Mouse (Mus musculus) erythroblast, embryonic 14.5 days (primary cell): Measurements from ENCODE around the gene Gm9008. TPM values are rescaled to one million over a fixed set of nuclear protein-coding genes. Genes with fewer than 3 reads are reported as not detected.
"Not testable (repeated sequence)": the region's sequence is repeated elsewhere in the genome, so short reads cannot be mapped to it uniquely, and the experiment has no call there.

ENCODE experiments used
- H3K27me3 ChIP-seq: 2 replicates; pipeline ENCODE4 v1.6.1; 2012; ENCODE audit warnings: inconsistent platforms; ENCODE audit not compliant: control insufficient read depth
- H3K36me3 ChIP-seq: 2 replicates; pipeline ENCODE4 v1.6.1; 2012; ENCODE audit warnings: mild to moderate bottlenecking, inconsistent platforms; ENCODE audit not compliant: control insufficient read depth
- H3K4me1 ChIP-seq: 2 replicates; pipeline ENCODE4 v1.6.1; 2012; ENCODE audit warnings: inconsistent platforms; ENCODE audit not compliant: control insufficient read depth
- H3K4me3 ChIP-seq: replicated peaks from 2 replicates; pipeline ENCODE3; 2012; ENCODE audit warnings: moderate library complexity, mild to moderate bottlenecking, inconsistent platforms
- H3K9me3 ChIP-seq: 2 replicates; pipeline ENCODE4 v1.6.1; 2012; ENCODE audit warnings: low read length, inconsistent platforms, mixed read lengths; ENCODE audit not compliant: control insufficient read depth
- GATA1 ChIP-seq: IDR thresholded peaks from 2 replicates; pipeline ENCODE4 v1.6.1; 2012; ENCODE audit warnings: low read length, inconsistent platforms, mixed read lengths
- TAL1 ChIP-seq: IDR thresholded peaks from 3 replicates; pipeline ENCODE4 v1.6.1; 2012; ENCODE audit warnings: low read length, inconsistent platforms, mixed read lengths
- polyA plus RNA-seq: library from polyadenylated mRNA; stranded (reverse); fragments of >175 nt; gene quantifications from 2 replicates; pipeline ENCODE4 v1.2.3, GENCODE M21; 2012

Gene Gm9008
- polyA plus RNA-seq, result 0.51 and 1.9 TPM in 2 replicates

DNA sequence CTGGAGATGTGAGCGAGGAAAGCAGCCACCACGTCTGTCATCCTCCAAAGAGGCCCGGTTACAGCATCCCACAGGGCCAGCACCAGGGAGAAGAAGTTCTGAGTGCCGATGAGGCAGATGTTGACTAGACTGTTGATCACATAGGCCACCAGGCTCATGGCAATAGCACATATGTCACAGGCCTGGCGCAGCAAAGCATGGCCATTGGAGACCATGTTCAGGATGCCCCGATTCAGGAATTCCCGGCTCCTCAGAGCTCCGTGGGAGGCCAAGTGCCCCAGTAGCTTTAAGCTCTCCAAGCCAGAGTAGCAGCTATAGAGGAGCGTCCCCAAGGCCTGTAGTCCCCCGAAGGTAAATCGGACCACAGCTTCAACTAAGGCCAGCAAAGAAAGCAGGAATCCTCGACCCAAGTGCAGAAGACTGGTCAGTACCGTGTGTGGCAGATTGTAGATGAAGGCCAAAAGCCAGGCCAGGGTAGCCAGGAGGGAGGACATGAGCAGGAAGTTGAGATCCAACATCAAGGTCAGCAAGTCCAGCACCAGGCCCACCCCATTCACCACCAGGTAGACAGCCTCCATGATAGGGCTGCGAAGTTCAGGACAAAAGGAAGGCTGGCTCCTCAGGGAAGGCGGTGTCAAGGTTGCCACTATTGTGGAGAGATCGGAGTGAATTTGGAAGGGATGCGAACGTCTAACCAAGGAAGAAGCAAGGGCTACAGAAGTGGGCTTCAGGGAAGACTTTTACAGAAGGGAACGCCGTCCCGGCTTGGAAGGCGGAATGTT lies at the start of gene Gm9008:
Gene Gm9008, minus strand, starts transcription at position 731 of the 782 bp plus-strand sequence.
- H3K27me3 ChIP-seq, H3K4me1 ChIP-seq, H3K4me3 ChIP-seq, H3K36me3 ChIP-seq: not testable (repeated sequence)
- H3K9me3 ChIP-seq, result peaks cover 13% of the 10 kb centered on the region

DNA sequence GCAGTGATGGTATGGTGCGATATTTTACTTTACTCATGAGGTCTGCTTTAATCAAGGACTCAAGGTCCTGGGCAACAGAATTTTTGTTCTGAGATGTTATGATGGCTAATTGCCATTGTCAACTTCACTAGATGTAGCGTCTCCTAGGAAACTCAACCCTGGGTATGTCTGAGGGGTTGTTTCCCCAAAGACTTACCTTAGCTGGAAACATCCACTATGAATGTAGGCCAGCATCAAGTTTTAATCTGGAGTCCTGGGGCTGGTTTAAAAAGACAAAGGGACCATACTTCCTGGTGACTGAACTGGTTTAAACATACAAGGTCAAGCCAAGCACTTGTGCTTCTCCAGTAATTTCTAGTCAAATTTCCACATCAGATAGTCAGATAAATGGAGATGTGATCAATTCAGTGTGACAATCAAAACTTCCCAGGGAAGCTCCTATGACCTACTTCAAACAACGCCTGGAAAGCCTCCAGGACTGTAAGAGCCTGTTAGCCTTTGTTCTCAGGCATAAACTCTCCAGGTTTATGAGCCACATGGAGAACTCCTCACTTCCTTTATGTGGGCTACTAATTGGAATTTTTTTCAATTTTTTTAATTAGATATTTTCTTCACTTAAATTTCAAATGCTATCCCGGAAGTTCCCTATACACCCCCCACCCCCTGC lies 24.5 kb upstream of the Gm9008 start:
- H3K27me3 ChIP-seq, result no peaks in the 10 kb centered on the region
- no peaks in the 10 kb centered on the region for H3K36me3 ChIP-seq
- no peak overlapping the region for H3K4me3 ChIP-seq
- TF ChIP-seq TAL1, result no peak
- TF ChIP-seq GATA1, result no peak
- H3K9me3 ChIP-seq, result no peaks in the 10 kb centered on the region; the same call in 1 of the 2 replicates
- no peaks in the 10 kb centered on the region for H3K4me1 ChIP-seq

DNA sequence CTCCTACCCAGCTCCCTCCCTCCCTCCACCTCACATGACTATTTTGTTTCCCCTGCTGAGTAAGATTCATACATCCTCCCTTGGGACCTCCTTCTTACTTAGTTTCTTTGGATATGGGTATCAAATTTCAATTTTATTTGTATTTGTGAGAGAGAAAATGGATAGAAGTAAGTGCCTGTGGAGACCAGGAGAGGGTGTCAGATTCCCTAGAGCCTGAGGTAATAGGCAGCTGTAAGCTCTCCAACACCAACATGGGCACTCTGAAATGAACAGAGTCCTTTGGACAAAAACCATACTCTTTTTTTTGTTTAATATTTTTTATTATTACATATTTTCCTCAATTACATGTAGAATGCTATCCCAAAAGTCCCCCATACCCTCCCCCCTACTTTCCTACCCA lies 12.6 kb upstream of the Gm9008 start:
- no peaks in the 10 kb centered on the region for H3K27me3 ChIP-seq
- H3K36me3 ChIP-seq, result no peaks in the 10 kb centered on the region
- H3K4me3 ChIP-seq, result no peak overlapping the region
- TF ChIP-seq TAL1, result no peak
- no peak for TF ChIP-seq GATA1
- no peaks in the 10 kb centered on the region for H3K4me1 ChIP-seq
- H3K9me3 ChIP-seq, result no peaks in the 10 kb centered on the region

DNA sequence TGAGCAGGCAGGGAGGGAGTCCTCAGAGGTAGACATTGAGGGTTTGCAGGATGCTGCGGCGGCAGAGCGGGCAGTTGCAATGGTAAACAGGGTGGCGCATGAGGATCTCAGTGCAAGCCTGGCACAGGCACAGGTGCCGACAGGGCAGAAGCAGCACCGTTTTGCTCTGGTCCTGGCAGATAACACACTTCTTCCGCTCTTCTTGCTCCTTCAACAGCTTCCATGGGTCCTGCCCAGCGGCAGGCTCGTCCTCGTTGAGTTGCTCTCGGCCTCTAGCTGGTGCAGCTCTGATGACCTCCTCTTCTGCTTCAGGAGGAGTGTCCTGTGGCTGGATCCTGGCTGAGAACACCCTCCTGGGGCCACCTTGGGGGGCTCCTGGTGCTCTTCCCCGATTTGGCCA lies 1.2 kb downstream of the Gm9008 start:
- H3K36me3 ChIP-seq, H3K4me3 ChIP-seq, H3K27me3 ChIP-seq, H3K4me1 ChIP-seq: not testable (repeated sequence)
- H3K9me3 ChIP-seq, result peaks cover 13% of the 10 kb centered on the region

DNA sequence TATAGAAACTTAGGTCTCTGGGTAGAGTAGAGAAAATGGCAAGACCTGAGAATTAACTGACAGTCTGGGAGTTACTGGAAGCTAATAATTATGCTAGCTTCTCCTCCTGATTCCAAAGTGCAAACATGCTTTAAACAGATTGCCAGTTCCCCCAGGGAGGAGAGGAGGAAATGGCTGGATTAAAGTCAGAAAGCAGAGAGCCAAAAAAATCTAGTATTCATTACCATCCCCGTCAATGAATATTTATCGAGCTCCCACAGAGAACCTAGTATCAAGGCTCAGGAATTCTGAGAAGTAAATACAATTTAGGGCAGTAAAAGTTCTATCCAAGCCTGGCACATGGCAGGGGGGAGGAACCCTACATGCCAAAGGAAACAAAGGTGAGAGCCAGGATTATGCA lies 29.4 kb downstream of the Gm9008 start:
- Histone ChIP-seq H3K4me1 (no peaks in the 10 kb centered on the region), H3K27me3 (no peaks in the 10 kb centered on the region), H3K9me3 (no peaks in the 10 kb centered on the region; the same call in 1 of the 2 replicates), H3K36me3 (no peaks in the 10 kb centered on the region), H3K4me3 (no peak overlapping the region)
- no peak for TF ChIP-seq TAL1
- no peak for TF ChIP-seq GATA1
